Mouse (Mus musculus) ES-E14 (cell line): ENCODE data around the gene Gm20390. TPM values are rescaled to one million over a fixed set of nuclear protein-coding genes. Genes with fewer than 3 reads are reported as not detected.

Experiments
- DNase-seq: peaks from one replicate; pipeline ENCODE4 v3.0.0-alpha.2; 2013; ENCODE audit warnings: low read depth, low spot score
- H3K27ac ChIP-seq: 2 replicates; pipeline ENCODE4 v1.5.1; 2012; ENCODE audit warnings: low read depth, mild to moderate bottlenecking, low read length, moderate library complexity, mixed read lengths; ENCODE audit not compliant: poor library complexity, insufficient read depth, severe bottlenecking
- H3K36me3 ChIP-seq: 2 replicates; pipeline ENCODE4 v1.6.1; 2012; ENCODE audit warnings: mild to moderate bottlenecking, low read length, moderate library complexity, mixed read lengths; ENCODE audit not compliant: control insufficient read depth, poor library complexity, insufficient read depth, severe bottlenecking
- H3K4me1 ChIP-seq, 2 experiments: fragments of 150-350 bp in 1 of 2; sonication (generic) in 1 of 2; 2 replicates each; pipeline ENCODE4 v1.6.1; 2012; ENCODE audit warnings: low read length in 2 of 2, mild to moderate bottlenecking in 1 of 2, mixed read lengths in 1 of 2; ENCODE audit not compliant: control insufficient read depth in 2 of 2, insufficient read depth in 2 of 2, poor library complexity in 1 of 2
- H3K4me3 ChIP-seq, 2 experiments: fragments of 150-350 bp in 1 of 2; sonication (generic) in 1 of 2; 2 replicates each; pipeline ENCODE4 v1.5.1; 2012; ENCODE audit warnings: low read length in 2 of 2, low read depth in 1 of 2, mild to moderate bottlenecking in 1 of 2, mixed read lengths in 1 of 2; ENCODE audit not compliant: insufficient read depth in 1 of 2, poor library complexity in 1 of 2, severe bottlenecking in 1 of 2
- H3K9ac ChIP-seq: 2 replicates; pipeline ENCODE4 v1.6.1; 2012; ENCODE audit warnings: low read depth, mild to moderate bottlenecking, low read length, mixed read lengths; ENCODE audit not compliant: poor library complexity, insufficient read depth, severe bottlenecking
- H3K9me3 ChIP-seq: fragments of 150-350 bp; sonication (generic); 2 replicates; pipeline ENCODE4 v1.6.1; 2012; ENCODE audit warnings: low read depth, mild to moderate bottlenecking, low read length; ENCODE audit not compliant: control insufficient read depth, insufficient read depth
- CHD2 ChIP-seq: IDR thresholded peaks from 2 replicates; pipeline ENCODE4 v1.6.1; 2014; ENCODE audit warnings: mild to moderate bottlenecking, low read depth, low read length, inconsistent platforms
- HCFC1 ChIP-seq: IDR thresholded peaks from 2 replicates; pipeline ENCODE4 v1.6.1; 2012; ENCODE audit warnings: low read length, inconsistent platforms, borderline replicate concordance; ENCODE audit not compliant: insufficient read depth
- MAFK ChIP-seq: IDR thresholded peaks from 2 replicates; pipeline ENCODE4 v1.6.1; 2014; ENCODE audit warnings: mild to moderate bottlenecking, low read depth, low read length, inconsistent platforms; ENCODE audit not compliant: insufficient read depth
- ZC3H11A ChIP-seq: IDR thresholded peaks from 2 replicates; pipeline ENCODE4 v1.6.1; 2012; ENCODE audit warnings: low read depth, mild to moderate bottlenecking, inconsistent platforms, low read length, borderline replicate concordance
- ZNF384 ChIP-seq: IDR thresholded peaks from 2 replicates; pipeline ENCODE4 v1.6.1; 2012; ENCODE audit warnings: low read depth, low read length, inconsistent platforms
- in situ Hi-C, 2 experiments: fragments of 600-800 bp; cut with MboI; formaldehyde crosslinking; loops; one replicate each; pipeline ENCODE4 v1.15.1; 2025; ENCODE audit warnings: low sequenced_read_pairs in 2 of 2, inconsistent platforms in 1 of 2; ENCODE audit not compliant: unreplicated experiment in 2 of 2
- total RNA-seq: library from RNA; depleted of rRNA; stranded (reverse); fragments of 300-350 nt; gene quantifications from 2 replicates; pipeline ENCODE4 v1.2.3, GENCODE M21; 2012

Gm20390 gene
- total RNA-seq, 1 experiment: 419 TPM

DNA sequence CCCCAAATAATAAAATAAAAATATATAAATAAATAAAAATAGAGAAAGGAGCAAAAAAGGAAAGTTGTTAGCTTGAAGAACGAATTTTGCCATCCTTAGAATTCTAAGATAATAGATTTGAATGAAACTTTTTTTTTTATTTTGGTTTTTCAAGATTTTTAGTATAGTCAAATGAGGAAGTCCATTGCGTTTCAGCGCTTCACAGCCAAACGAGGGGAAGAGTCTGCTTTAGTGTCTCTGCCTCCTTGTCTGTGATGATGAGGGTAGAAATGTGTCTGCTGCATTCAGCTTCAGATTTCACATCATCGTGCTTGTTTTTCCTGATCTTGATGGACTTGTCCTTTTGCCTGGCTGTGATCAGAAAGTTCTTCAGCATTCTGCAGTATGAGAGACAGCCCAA is 17.2 kb upstream of the Gm20390 start:
- Histone ChIP-seq H3K9ac (no peak overlapping the region), H3K36me3 (no peaks in the 10 kb centered on the region), H3K27ac (no peak overlapping the region), H3K4me3 (no peak overlapping the region), H3K4me1 (no peaks in the 10 kb centered on the region), H3K9me3 (peaks cover 10% of the 10 kb centered on the region; the same call in 1 of the 2 replicates)
- DNase-seq: no peak
- in situ Hi-C loops: no loop called here
- TF ChIP-seq CHD2 (no peak), HCFC1 (no peak), ZNF384 (no peak), ZC3H11A (no peak), MAFK (no peak)

DNA sequence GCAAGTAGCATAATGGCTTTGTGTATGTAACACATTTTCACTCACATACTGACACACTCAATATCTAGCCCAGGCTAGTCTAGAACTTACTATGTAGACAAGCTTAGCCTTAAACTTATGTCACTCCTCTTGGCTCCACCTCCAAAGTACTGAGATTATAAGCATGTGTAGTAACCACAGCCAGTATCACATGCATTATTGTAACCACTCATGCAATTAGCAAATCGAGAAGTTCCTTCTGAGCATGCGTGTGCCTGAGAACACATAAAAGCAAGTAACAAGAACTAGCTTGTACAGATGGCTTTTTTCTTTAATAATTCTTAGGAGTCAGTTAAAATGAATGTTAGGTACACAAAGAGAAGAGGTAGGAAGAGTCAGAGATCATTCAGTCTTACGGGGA is 16.5 kb upstream of the Gm20390 start:
- TF ChIP-seq ZC3H11A (no peak), CHD2 (no peak), HCFC1 (no peak), ZNF384 (no peak), MAFK (no peak)
- no peak overlapping the region for H3K4me3 ChIP-seq
- H3K4me1 ChIP-seq: no peaks in the 10 kb centered on the region
- DNase-seq: no peak
- no peaks in the 10 kb centered on the region for H3K36me3 ChIP-seq
- peaks cover 10% of the 10 kb centered on the region; the same call in 1 of the 2 replicates for H3K9me3 ChIP-seq
- no peak overlapping the region for H3K9ac ChIP-seq
- in situ Hi-C loops: no loop called here
- no peak overlapping the region for H3K27ac ChIP-seq

DNA sequence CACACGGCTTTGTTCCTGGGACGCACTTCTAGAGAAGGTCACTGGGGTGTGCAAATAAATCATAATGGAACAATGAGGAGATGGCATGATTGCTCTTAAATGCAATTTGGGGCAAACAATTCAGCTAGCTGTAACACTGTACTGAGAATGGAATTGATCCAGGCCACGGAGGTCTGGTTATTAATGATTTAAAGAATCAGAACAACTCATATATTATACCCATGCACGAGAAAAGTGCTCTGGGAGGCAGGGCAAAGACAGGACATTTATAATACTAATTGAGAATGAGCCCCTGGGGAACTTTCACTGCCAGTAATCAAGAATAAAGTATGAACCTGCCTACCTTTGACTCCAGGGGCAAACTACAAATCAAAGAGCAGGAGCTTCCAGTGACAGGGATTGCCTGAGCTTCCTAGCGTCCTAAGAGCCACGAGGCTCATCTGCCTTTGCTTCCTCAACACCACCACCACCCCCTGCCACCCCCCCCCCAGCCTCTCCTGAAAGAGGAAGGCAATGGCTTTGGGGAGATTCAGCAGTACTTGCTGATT is 11.5 kb upstream of the Gm20390 start:
- Histone ChIP-seq H3K4me1 (no peaks in the 10 kb centered on the region), H3K27ac (no peak overlapping the region), H3K36me3 (no peaks in the 10 kb centered on the region), H3K9me3 (no peaks in the 10 kb centered on the region), H3K4me3 (no peak overlapping the region), H3K9ac (no peak overlapping the region)
- no peak for DNase-seq
- TF ChIP-seq MAFK (no peak), ZC3H11A (no peak), CHD2 (no peak), ZNF384 (no peak), HCFC1 (no peak)
- in situ Hi-C loops: no loop called here

DNA sequence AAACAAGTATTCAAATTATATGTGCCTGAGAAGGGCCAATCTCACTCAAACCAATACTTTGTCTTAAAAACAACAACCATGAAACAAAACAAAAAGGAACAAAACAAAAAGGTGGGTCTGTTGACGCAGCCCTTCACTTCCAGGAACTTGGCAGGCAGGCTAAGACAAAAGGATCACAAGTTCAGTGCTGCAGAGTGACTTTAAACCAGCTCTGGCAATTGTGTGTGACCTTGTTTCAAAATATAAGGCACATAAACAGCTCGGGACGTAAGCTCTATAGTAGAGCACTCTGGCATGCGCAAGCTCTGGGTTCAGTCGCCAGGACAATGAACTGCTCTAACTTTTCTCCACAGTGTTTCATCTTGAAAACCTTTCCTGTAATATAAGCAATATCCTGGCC is 4.9 kb upstream of the Gm20390 start:
- Histone ChIP-seq H3K4me3 (no peak overlapping the region), H3K9ac (no peak overlapping the region), H3K4me1 (no peaks in the 10 kb centered on the region; a peak in 2 of 4 replicates), H3K27ac (peak overlapping the region; percentile 77), H3K9me3 (no peaks in the 10 kb centered on the region), H3K36me3 (no peaks in the 10 kb centered on the region)
- no peak for DNase-seq
- TF ChIP-seq MAFK: no peak
- TF ChIP-seq ZNF384: no peak
- TF ChIP-seq CHD2: no peak
- no peak for TF ChIP-seq ZC3H11A
- no peak for TF ChIP-seq HCFC1
- in situ Hi-C loops: no loop called here

- in situ Hi-C loops: no loop called here
- Histone ChIP-seq H3K27ac (no peak overlapping the region), H3K4me1 (peaks cover 0 to 3% of the 10 kb centered on the region in 2 experiments; a peak in 2 of 4 replicates), H3K9ac (no peak overlapping the region), H3K4me3 (no peak overlapping the region), H3K36me3 (peaks cover 8% of the 10 kb centered on the region), H3K9me3 (no peaks in the 10 kb centered on the region)
- TF ChIP-seq MAFK (no peak), HCFC1 (no peak), ZNF384 (no peak), ZC3H11A (no peak), CHD2 (no peak)
- no peak for DNase-seq
Observed at GRCm38 (mm10) chr11:93969799-93970198, 1.7 kb upstream of the Gm20390 start.
